Mouse (Mus musculus) MEL (cell line): ENCODE results near the gene Spi1.

ENCODE experiments used
- BHLHE40 ChIP-seq: IDR thresholded peaks from 2 replicates; pipeline ENCODE4 v1.6.1; 2012; ENCODE audit warnings: low read depth, mild to moderate bottlenecking, inconsistent platforms, low read length, improper control_type of control experiment, borderline replicate concordance
- CTCF ChIP-seq, 3 experiments: IDR thresholded peaks in 2 of 3; conservative IDR thresholded peaks in 1 of 3; 2 replicates each; pipeline ENCODE4 v1.5.1; 2011 to 2012; ENCODE audit warnings: low read length in 3 of 3, low read depth in 2 of 3, mild to moderate bottlenecking in 2 of 3, improper control_type of control experiment in 1 of 3, inconsistent platforms in 1 of 3, mixed read lengths in 1 of 3, moderate library complexity in 1 of 3; ENCODE audit not compliant: control insufficient read depth in 1 of 3, insufficient read depth in 1 of 3, poor library complexity in 1 of 3, severe bottlenecking in 1 of 3
- HCFC1 ChIP-seq: IDR thresholded peaks from 2 replicates; pipeline ENCODE4 v1.6.1; 2012; ENCODE audit warnings: low read depth, mild to moderate bottlenecking, inconsistent platforms, low read length, improper control_type of control experiment, moderate library complexity
- JUND ChIP-seq: IDR thresholded peaks from 2 replicates; pipeline ENCODE4 v1.6.1; 2011; ENCODE audit warnings: low read depth, mild to moderate bottlenecking, improper control_type of control experiment, low read length
- MEF2A ChIP-seq: IDR thresholded peaks from 2 replicates; pipeline ENCODE4 v1.6.1; 2014; ENCODE audit warnings: low read depth, mild to moderate bottlenecking, inconsistent platforms, low read length, improper control_type of control experiment; ENCODE audit not compliant: poor library complexity, insufficient replicate concordance, severe bottlenecking; ENCODE audit errors: extremely low read depth
- POLR2A ChIP-seq, 2 experiments: IDR thresholded peaks; 2 replicates each; pipeline ENCODE4 v1.6.1; 2011 to 2012; ENCODE audit warnings: low read length in 2 of 2, mild to moderate bottlenecking in 2 of 2, control low read depth in 1 of 2, improper control_type of control experiment in 1 of 2, low read depth in 1 of 2, moderate library complexity in 1 of 2; ENCODE audit not compliant: control insufficient read depth in 1 of 2, insufficient read depth in 1 of 2, poor library complexity in 1 of 2

- TF ChIP-seq CTCF (IDR thresholded peaks at IDR 0.05 in 2 of 3, conservative IDR thresholded peaks at IDR 0.05 in 1 of 3; ENCODE audit: control insufficient read depth in 1 of 3, insufficient read depth in 1 of 3, low read depth in 2 of 3, low read length in 3 of 3, poor library complexity in 1 of 3, severe bottlenecking in 1 of 3) (no peak), POLR2A (IDR thresholded peaks at IDR 0.05; ENCODE audit: control insufficient read depth in 1 of 2, insufficient read depth in 1 of 2, low read depth in 1 of 2, low read length in 2 of 2, poor library complexity in 1 of 2) (no peak), BHLHE40 (no peak), MEF2A (no peak), JUND (no peak), HCFC1 (no peak)
Observed at GRCm38 (mm10) chr2:91139764-91140163, 57.6 kb downstream of the Spi1 start.
